Mouse (Mus musculus): ENCODE measurements around the gene Ankrd65.
"Not testable (repeated sequence)": the region's sequence is repeated elsewhere in the genome, so short reads cannot be mapped to it uniquely, and the experiment has no call there.

Gene Ankrd65

GRCm38 (mm10) chr4:155790021-155790489, at the start of gene Ankrd65:
Gene Ankrd65 (plus strand): TSS chr4:155790439.
- DNase-seq (ENCODE audit: low read depth, low spot score) = no peak
- H3K36me3 ChIP-seq (ENCODE audit: control insufficient read depth, insufficient read depth, low read length, poor library complexity, severe bottlenecking) = no peaks in the 10 kb centered on the region
- H3K27me3 ChIP-seq (ENCODE audit: control insufficient read depth, insufficient read depth, low read length, poor library complexity, severe bottlenecking) = peaks cover 3% of the 10 kb centered on the region; the same call in 1 of the 2 replicates

GRCm38 (mm10) chr4:155740681-155741080, 49.6 kb upstream of the Ankrd65 start:
- DNase-seq (ENCODE audit: low read depth, low spot score); H3K27me3 ChIP-seq (ENCODE audit: control insufficient read depth, insufficient read depth, low read length, poor library complexity, severe bottlenecking); H3K36me3 ChIP-seq (ENCODE audit: control insufficient read depth, insufficient read depth, low read length, poor library complexity, severe bottlenecking): not testable (repeated sequence)

GRCm38 (mm10) chr4:155742684-155743083, 47.6 kb upstream of the Ankrd65 start:
- DNase-seq (ENCODE audit: low read depth, low spot score) = no peak
- no peaks in the 10 kb centered on the region for H3K27me3 ChIP-seq (ENCODE audit: control insufficient read depth, insufficient read depth, low read length, poor library complexity, severe bottlenecking)
- H3K36me3 ChIP-seq (ENCODE audit: control insufficient read depth, insufficient read depth, low read length, poor library complexity, severe bottlenecking) = peaks cover 1% of the 10 kb centered on the region; the same call in 1 of the 2 replicates

GRCm38 (mm10) chr4:155744474-155744873, 45.8 kb upstream of the Ankrd65 start:
- Histone ChIP-seq H3K36me3 (ENCODE audit: control insufficient read depth, insufficient read depth, low read length, poor library complexity, severe bottlenecking) (peaks cover 1% of the 10 kb centered on the region), H3K27me3 (ENCODE audit: control insufficient read depth, insufficient read depth, low read length, poor library complexity, severe bottlenecking) (no peaks in the 10 kb centered on the region)
- DNase-seq (ENCODE audit: low read depth, low spot score) = no peak

- no peak for DNase-seq (ENCODE audit: low read depth, low spot score)
- no peaks in the 10 kb centered on the region for H3K27me3 ChIP-seq (ENCODE audit: control insufficient read depth, insufficient read depth, low read length, poor library complexity, severe bottlenecking)
Observed at GRCm38 (mm10) chr4:155745136-155745535, 45.1 kb upstream of the Ankrd65 start.

GRCm38 (mm10) chr4:155746036-155746548, 44.1 kb upstream of the Ankrd65 start:
- DNase-seq (ENCODE audit: low read depth, low spot score) = no peak
- H3K27me3 ChIP-seq (ENCODE audit: control insufficient read depth, insufficient read depth, low read length, poor library complexity, severe bottlenecking) = no peaks in the 10 kb centered on the region

More at GRCm38 (mm10) chr4:155745136-155745535, 45.1 kb upstream of the Ankrd65 start:
- peaks cover 1% of the 10 kb centered on the region for H3K36me3 ChIP-seq (ENCODE audit: control insufficient read depth, insufficient read depth, low read length, poor library complexity, severe bottlenecking)

GRCm38 (mm10) chr4:155746575-155747490, 43.4 kb upstream of the Ankrd65 start:
- DNase-seq (ENCODE audit: low read depth, low spot score) = no peak
- H3K36me3 ChIP-seq (ENCODE audit: control insufficient read depth, insufficient read depth, low read length, poor library complexity, severe bottlenecking) = peaks cover 1% of the 10 kb centered on the region
- no peaks in the 10 kb centered on the region for H3K27me3 ChIP-seq (ENCODE audit: control insufficient read depth, insufficient read depth, low read length, poor library complexity, severe bottlenecking)

More at GRCm38 (mm10) chr4:155746036-155746548, 44.1 kb upstream of the Ankrd65 start:
- H3K36me3 ChIP-seq (ENCODE audit: control insufficient read depth, insufficient read depth, low read length, poor library complexity, severe bottlenecking) = peaks cover 1% of the 10 kb centered on the region

GRCm38 (mm10) chr4:155757011-155757410, 33.2 kb upstream of the Ankrd65 start:
- peaks cover 9% of the 10 kb centered on the region for H3K36me3 ChIP-seq (ENCODE audit: control insufficient read depth, insufficient read depth, low read length, poor library complexity, severe bottlenecking)
- no peak for DNase-seq (ENCODE audit: low read depth, low spot score)
- no peaks in the 10 kb centered on the region for H3K27me3 ChIP-seq (ENCODE audit: control insufficient read depth, insufficient read depth, low read length, poor library complexity, severe bottlenecking)

- DNase-seq (ENCODE audit: low read depth, low spot score) = peak; percentile 69
- peaks cover 5% of the 10 kb centered on the region; the same call in 1 of the 2 replicates for H3K36me3 ChIP-seq (ENCODE audit: control insufficient read depth, insufficient read depth, low read length, poor library complexity, severe bottlenecking)
- no peaks in the 10 kb centered on the region for H3K27me3 ChIP-seq (ENCODE audit: control insufficient read depth, insufficient read depth, low read length, poor library complexity, severe bottlenecking)
Observed at GRCm38 (mm10) chr4:155759862-155760612, 30.2 kb upstream of the Ankrd65 start.

GRCm38 (mm10) chr4:155760613-155761355, 29.5 kb upstream of the Ankrd65 start, which contains the start of gene Atad3a:
Gene Atad3a (minus strand): TSS chr4:155761093.
- peak; percentile 97 for DNase-seq (ENCODE audit: low read depth, low spot score)
- H3K36me3 ChIP-seq (ENCODE audit: control insufficient read depth, insufficient read depth, low read length, poor library complexity, severe bottlenecking) = peaks cover 5% of the 10 kb centered on the region; the same call in 1 of the 2 replicates
- H3K27me3 ChIP-seq (ENCODE audit: control insufficient read depth, insufficient read depth, low read length, poor library complexity, severe bottlenecking) = no peaks in the 10 kb centered on the region

GRCm38 (mm10) chr4:155761356-155762099, 28.7 kb upstream of the Ankrd65 start:
- 0 out of 2 replicates have a peak, but pooled peaks cover 2% of the 10 kb centered on the region for H3K36me3 ChIP-seq (ENCODE audit: control insufficient read depth, insufficient read depth, low read length, poor library complexity, severe bottlenecking)

GRCm38 (mm10) chr4:155762357-155762756, 27.9 kb upstream of the Ankrd65 start:
- H3K27me3 ChIP-seq (ENCODE audit: control insufficient read depth, insufficient read depth, low read length, poor library complexity, severe bottlenecking) = no peaks in the 10 kb centered on the region
- no peaks in the 10 kb centered on the region for H3K36me3 ChIP-seq (ENCODE audit: control insufficient read depth, insufficient read depth, low read length, poor library complexity, severe bottlenecking)
- no peak for DNase-seq (ENCODE audit: low read depth, low spot score)

More at GRCm38 (mm10) chr4:155761356-155762099, 28.7 kb upstream of the Ankrd65 start:
- H3K27me3 ChIP-seq (ENCODE audit: control insufficient read depth, insufficient read depth, low read length, poor library complexity, severe bottlenecking) = no peaks in the 10 kb centered on the region
- DNase-seq (ENCODE audit: low read depth, low spot score) = no peak

GRCm38 (mm10) chr4:155769496-155769879, 20.8 kb upstream of the Ankrd65 start:
- DNase-seq (ENCODE audit: low read depth, low spot score) = no peak
- no peaks in the 10 kb centered on the region for H3K27me3 ChIP-seq (ENCODE audit: control insufficient read depth, insufficient read depth, low read length, poor library complexity, severe bottlenecking)
- H3K36me3 ChIP-seq (ENCODE audit: control insufficient read depth, insufficient read depth, low read length, poor library complexity, severe bottlenecking) = no peaks in the 10 kb centered on the region
